Mouse (Mus musculus): ENCODE measurements around the gene Kcnn4.

The Kcnn4 gene

GRCm38 (mm10) chr7:24369731-24370541, at the start of gene Kcnn4:
Gene Kcnn4, plus strand, starts transcription at chr7:24370263.
- DNase-seq (ENCODE audit: low spot score) = no peak

GRCm38 (mm10) chr7:24322593-24322992, 47.5 kb upstream of the Kcnn4 start:
- DNase-seq (ENCODE audit: low spot score) = no peak

DNA sequence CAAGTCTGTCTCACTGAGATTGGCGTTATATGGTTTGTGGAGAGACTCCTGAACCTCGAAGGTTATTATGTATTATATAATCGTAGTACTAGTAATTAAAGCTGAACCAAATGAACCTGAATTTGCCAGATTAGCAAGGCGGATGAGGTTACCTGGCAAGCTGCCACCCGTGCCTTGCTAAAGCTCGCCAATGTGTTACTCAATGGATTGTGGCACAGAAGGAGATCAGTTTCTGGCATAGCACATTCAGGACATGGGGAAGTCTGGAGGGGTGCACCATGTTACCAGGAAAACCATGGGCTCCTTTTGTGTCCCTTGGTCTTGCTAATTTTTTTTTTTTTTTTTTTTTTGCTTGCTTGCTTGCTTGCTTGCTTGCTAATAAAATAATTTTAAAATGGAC, 44.9 kb upstream of the Kcnn4 start:
- no peak for DNase-seq (ENCODE audit: low spot score)

GRCm38 (mm10) chr7:24325675-24326128, 44.4 kb upstream of the Kcnn4 start:
- DNase-seq (ENCODE audit: low spot score) = peak; percentile 54

- DNase-seq (ENCODE audit: low spot score) = no peak
Observed at GRCm38 (mm10) chr7:24326273-24327135, 43.6 kb upstream of the Kcnn4 start.

DNA sequence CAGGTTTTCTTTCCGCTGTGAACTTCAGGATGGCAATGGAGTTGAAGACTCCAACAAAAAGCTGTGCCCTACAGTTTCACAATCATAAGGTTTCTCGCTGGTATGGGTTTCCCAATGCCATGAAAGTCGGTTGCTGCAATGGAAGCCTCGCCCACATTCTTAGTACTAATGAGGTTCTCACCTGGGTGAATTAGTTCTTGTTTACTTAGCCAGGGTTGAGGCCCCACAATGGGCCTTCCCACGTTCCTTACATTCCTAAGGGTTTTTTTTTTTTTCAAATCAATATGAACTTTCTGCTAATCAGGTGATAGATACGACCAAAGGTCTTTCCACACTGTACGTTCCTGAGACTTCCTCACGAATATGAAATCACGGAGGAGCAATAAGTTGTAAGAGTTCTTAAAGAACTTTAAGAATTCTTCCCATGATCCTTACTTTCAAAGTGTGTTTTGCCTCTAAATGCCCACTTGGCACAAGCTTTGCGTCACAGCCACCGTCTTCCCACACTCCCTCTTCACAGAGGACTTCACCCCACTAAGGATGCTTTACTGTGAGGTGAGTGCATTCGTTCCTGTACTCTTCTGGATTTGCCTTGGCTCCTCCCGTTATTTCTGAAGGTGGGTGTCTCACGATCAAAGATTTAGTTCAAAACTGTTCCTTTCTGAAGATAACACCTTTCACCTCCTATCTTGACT, 42.6 kb upstream of the Kcnn4 start:
- no peak for DNase-seq (ENCODE audit: low spot score)

DNA sequence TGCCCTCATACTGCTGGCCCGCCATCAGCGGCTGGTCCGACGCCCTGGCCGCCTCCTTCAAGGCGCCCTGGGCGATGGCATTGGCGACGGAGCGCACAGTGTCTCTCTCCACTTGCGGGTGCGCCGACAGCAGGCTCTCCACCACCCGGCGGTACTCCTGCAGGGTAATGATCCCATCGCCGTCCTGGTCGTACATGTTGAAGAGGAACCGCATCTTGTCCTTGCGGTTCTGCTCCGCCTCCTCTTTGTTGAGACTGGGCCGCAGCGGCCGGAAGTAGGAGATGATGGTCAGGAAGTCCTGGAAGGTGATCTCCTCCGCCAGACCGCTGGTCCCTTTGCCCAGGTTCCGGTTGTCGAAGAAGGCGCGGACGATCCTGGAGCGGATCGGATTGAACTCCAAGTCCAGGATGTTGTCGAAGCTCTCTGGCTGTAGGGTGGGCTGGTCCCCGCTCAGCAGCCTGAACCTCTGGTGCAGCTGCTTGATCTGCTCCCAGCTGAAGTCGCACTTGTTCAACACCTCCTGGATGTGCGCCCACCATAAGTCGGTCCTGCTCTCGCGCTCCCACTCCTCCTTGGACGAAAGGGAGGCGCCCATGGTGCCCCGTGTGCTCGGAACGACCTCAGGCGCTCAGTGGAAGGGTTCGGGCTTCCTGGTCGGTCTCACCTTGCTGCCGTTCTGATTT, 36.6 kb upstream of the Kcnn4 start, which contains the start of gene Tescl:
Tescl (minus strand) TSS at position 633 of the 683 bp plus-strand sequence.
- no peak for DNase-seq (ENCODE audit: low spot score)

GRCm38 (mm10) chr7:24335699-24336309, 34.3 kb upstream of the Kcnn4 start:
- peak; percentile 84 for DNase-seq (ENCODE audit: low spot score)

GRCm38 (mm10) chr7:24338241-24338640, 31.8 kb upstream of the Kcnn4 start:
- DNase-seq (ENCODE audit: low spot score) = no peak

- DNase-seq (ENCODE audit: low spot score) = no peak
Observed at GRCm38 (mm10) chr7:24343701-24344272, 26.3 kb upstream of the Kcnn4 start.

DNA sequence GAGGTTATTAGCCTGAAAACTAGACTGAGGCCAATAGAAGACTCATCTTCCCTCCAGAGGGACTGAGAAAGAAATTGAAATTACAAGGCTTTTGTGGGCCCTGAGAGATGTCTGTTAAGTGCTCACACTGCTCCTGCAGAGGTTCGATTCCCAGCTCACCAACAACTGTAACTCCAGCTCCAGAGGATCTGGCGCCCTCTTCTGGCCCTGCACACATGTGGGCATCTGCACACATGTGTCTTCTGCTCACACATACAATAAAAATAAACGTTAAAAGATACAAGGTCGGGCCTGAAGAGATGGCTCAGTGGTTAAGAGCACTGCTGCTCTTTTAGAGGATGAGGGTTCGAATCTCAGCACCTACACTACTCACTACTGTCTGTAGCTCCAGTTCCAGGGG, 23.6 kb upstream of the Kcnn4 start:
- no peak for DNase-seq (ENCODE audit: low spot score)

- no peak for DNase-seq (ENCODE audit: low spot score)
Observed at GRCm38 (mm10) chr7:24348896-24349295, 21.2 kb upstream of the Kcnn4 start, which contains the start of gene Lypd5. Gene Lypd5, plus strand, starts transcription at chr7:24349196.

DNA sequence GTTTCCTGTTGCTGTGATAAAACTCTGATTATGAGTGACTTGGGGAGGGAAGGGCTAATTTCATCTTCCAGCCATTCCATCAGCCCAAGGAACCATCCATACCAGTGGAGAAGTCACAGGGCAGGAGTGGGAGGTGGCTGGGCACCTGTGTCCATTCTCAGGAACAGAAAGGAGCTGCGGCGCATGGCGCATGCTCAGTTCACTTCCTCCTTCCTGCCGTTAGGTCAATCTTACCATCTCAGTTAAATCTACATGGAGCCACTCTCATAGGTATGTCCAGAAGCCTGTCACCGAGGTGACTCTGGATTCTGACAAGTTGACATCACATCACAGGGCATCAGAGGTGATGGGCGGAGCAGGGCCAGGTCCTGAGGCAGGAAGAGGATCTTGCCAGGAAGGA, 14.4 kb upstream of the Kcnn4 start:
- no peak for DNase-seq (ENCODE audit: low spot score)

- DNase-seq (ENCODE audit: low spot score) = no peak
Observed at GRCm38 (mm10) chr7:24356081-24356480, 14.0 kb upstream of the Kcnn4 start.

- no peak for DNase-seq (ENCODE audit: low spot score)
Observed at GRCm38 (mm10) chr7:24357899-24358298, 12.2 kb upstream of the Kcnn4 start.

DNA sequence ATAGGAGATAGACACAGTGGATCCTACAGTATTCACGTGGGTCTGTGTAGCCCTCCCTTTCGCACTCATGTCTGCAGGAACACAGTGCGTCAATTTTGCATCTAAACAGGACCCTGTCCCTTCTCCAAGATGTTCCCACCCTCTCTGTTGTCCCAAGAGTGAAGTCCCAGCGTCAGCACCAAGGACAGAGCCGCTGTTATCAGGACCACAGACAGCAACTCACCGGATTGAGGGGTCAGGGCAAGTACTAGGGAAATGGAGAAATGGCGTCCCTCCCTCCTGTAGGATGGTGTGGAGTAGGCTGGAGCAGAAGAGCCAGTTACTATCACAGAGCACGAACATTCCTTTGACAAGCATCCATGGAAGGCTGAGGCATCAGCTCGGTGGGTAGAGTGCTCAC, 10.8 kb upstream of the Kcnn4 start:
- DNase-seq (ENCODE audit: low spot score) = peak; percentile 53

DNA sequence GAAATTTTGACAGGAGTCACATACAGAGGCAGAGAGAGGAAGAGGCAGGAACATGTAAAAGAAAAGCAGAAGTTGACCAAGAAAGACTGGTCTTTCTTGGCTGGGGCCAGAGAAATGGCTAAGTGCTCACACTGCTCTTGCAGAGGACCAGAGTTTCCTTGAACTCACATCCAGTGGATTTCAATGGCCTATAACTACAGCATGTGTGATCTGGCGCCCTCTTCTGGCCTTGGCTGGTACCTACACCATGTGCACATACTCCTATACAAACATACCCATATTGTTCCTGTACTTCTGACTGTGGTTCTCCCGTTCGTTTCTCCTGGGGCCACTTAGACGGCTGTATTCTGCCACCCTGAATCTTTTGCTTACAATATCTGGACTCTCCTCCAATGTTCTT, 9.1 kb upstream of the Kcnn4 start:
- no peak for DNase-seq (ENCODE audit: low spot score)

DNA sequence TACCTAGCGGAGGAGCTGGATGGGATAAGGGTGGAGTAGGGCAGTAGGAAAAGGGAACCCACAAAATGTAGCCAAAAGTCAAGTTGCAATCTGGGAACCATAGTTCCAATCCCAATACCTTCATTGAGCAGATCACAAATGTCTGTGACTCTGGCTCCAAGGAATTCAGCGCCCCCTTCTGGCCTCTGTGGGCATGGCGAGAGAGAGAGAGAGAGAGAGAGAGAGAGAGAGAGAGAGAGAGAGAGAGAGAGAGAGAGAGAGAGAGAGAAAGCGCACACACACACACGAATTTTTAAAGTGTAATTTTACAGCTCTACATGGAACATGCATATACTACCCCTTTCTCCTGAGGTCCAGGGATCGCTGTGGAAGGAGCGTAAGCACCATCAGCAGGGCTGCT, 6.8 kb upstream of the Kcnn4 start:
- peak; percentile 60 for DNase-seq (ENCODE audit: low spot score)

GRCm38 (mm10) chr7:24364827-24365226, 5.2 kb upstream of the Kcnn4 start:
- peak; percentile 94 for DNase-seq (ENCODE audit: low spot score)

GRCm38 (mm10) chr7:24365258-24366014, 4.6 kb upstream of the Kcnn4 start:
- no peak for DNase-seq (ENCODE audit: low spot score)

All from retina, embryonic 14.5 days (tissue).